Mouse (Mus musculus) intestine, embryonic 14.5 days (tissue): ENCODE measurements at regions not wholly inside any gene's neighbourhood (a gene's known extent, or its start where the extent isn't known, plus 50 kb on each side); places are given as distances from the start of the nearest gene placed in this dataset.
A peak's percentile ranks its signal among the peaks of the same experiment; 100 is the strongest.

ENCODE experiments used
- ATAC-seq: fragments of 200-750 bp; cut with Nextera tagmentation; replicated peaks from 2 replicates; pipeline ENCODE4 v1.8.0; 2017; ENCODE audit warnings: low read depth, moderate number of reproducible peaks, moderate TSS enrichment, moderate library complexity; ENCODE audit not compliant: low FRiP score, low TSS enrichment
- DNase-seq: peaks from one replicate; pipeline ENCODE4 v3.0.0-alpha.2; 2018; ENCODE audit warnings: low spot score
- H3K27ac ChIP-seq: fragments of 300-500 bp; sonication (generic); 2 replicates; pipeline ENCODE4 v1.5.1; 2014; ENCODE audit warnings: low read depth, mild to moderate bottlenecking, control low read depth
- H3K27me3 ChIP-seq: fragments of 300-500 bp; sonication (generic); replicated peaks from 2 replicates; pipeline ENCODE4 v1.6.1; 2014; ENCODE audit warnings: low read length, control low read depth; ENCODE audit not compliant: control insufficient read depth, insufficient read depth
- H3K36me3 ChIP-seq: fragments of 300-500 bp; sonication (generic); 2 replicates; pipeline ENCODE4 v1.6.1; 2014; ENCODE audit warnings: low read length, control low read depth; ENCODE audit not compliant: control insufficient read depth, insufficient read depth
- H3K4me1 ChIP-seq: fragments of 300-500 bp; sonication (generic); replicated peaks from 2 replicates; pipeline ENCODE4 v1.6.1; 2014; ENCODE audit warnings: low read length, control low read depth, mixed read lengths; ENCODE audit not compliant: control insufficient read depth, insufficient read depth
- H3K4me2 ChIP-seq: fragments of 300-500 bp; sonication (generic); 2 replicates; pipeline ENCODE4 v1.6.1; 2014; ENCODE audit warnings: low read length
- H3K4me3 ChIP-seq: fragments of 300-500 bp; sonication (generic); 2 replicates; pipeline ENCODE4 v1.5.1; 2014; ENCODE audit warnings: low read depth, low read length, control low read depth, mixed read lengths
- H3K9ac ChIP-seq: fragments of 300-500 bp; sonication (generic); 2 replicates; pipeline ENCODE4 v1.6.1; 2014; ENCODE audit warnings: mild to moderate bottlenecking, low read length
- H3K9me3 ChIP-seq: fragments of 300-500 bp; sonication (generic); 2 replicates; pipeline ENCODE4 v1.6.1; 2016; ENCODE audit warnings: low read length, control low read depth; ENCODE audit not compliant: control insufficient read depth
- WGBS: fragments of 180-500 bp; shearing (Covaris S2); extraction: QIAGEN DNeasy Blood & Tissue Kit; methylation state at CpG from one replicate; pipeline ENCODE4 v1.1.7; 2014; 5-methylcytosine and 5-hydroxymethylcytosine counted together

GRCm38 (mm10) chr6:51667022-51667421 is 143.3 kb downstream of the Snx10 start:
- peaks cover 9% of the 10 kb centered on the region; the same call in 1 of the 2 replicates for H3K9me3 ChIP-seq
- WGBS = 56% methylated on average over 3 of the region's 3 CpGs

GRCm38 (mm10) chr6:51675342-51675945 is 151.7 kb downstream of the Snx10 start:
- H3K9me3 ChIP-seq = no peaks in the 10 kb centered on the region
- H3K36me3 ChIP-seq = no peaks in the 10 kb centered on the region
- H3K27me3 ChIP-seq = no peaks in the 10 kb centered on the region
- H3K27ac ChIP-seq = no peak overlapping the region
- H3K4me2 ChIP-seq = no peak overlapping the region
- ATAC-seq (no peak), DNase-seq (no peak)
- H3K9ac ChIP-seq = no peak overlapping the region
- no peaks in the 10 kb centered on the region; the same call in 1 of the 2 replicates for H3K4me1 ChIP-seq
- no peak overlapping the region for H3K4me3 ChIP-seq
- WGBS = 88% methylated on average over 13 of the region's 13 CpGs

More at GRCm38 (mm10) chr6:51667022-51667421, 143.3 kb downstream of the Snx10 start:
- H3K27ac ChIP-seq = no peak overlapping the region
- no peaks in the 10 kb centered on the region for H3K4me1 ChIP-seq
- DNase-seq = no peak
- H3K27me3 ChIP-seq = no peaks in the 10 kb centered on the region
- no peak overlapping the region for H3K9ac ChIP-seq
- H3K4me3 ChIP-seq = no peak overlapping the region
- no peaks in the 10 kb centered on the region for H3K36me3 ChIP-seq
- no peak for ATAC-seq
- no peak overlapping the region for H3K4me2 ChIP-seq

- Histone ChIP-seq H3K4me1 (no peaks in the 10 kb centered on the region; the same call in 1 of the 2 replicates), H3K4me2 (no peak overlapping the region), H3K4me3 (no peak overlapping the region), H3K27ac (no peak overlapping the region), H3K9me3 (no peaks in the 10 kb centered on the region), H3K36me3 (no peaks in the 10 kb centered on the region), H3K27me3 (no peaks in the 10 kb centered on the region), H3K9ac (no peak overlapping the region)
- peak; percentile 71; the same call in 1 of the 2 replicates for ATAC-seq
- 27% methylated on average over 12 of the region's 12 CpGs for WGBS
- DNase-seq = peak; percentile 69
Observed at GRCm38 (mm10) chr6:51677162-51677996, 153.7 kb downstream of the Snx10 start.

GRCm38 (mm10) chr6:51678743-51679142 is 155.0 kb downstream of the Snx10 start:
- WGBS = 92% methylated on average over 3 of the region's 3 CpGs
- H3K36me3 ChIP-seq = no peaks in the 10 kb centered on the region
- no peak overlapping the region for H3K4me2 ChIP-seq
- no peaks in the 10 kb centered on the region for H3K27me3 ChIP-seq
- no peak overlapping the region for H3K9ac ChIP-seq
- ATAC-seq = no peak
- DNase-seq = no peak
- H3K27ac ChIP-seq = no peak overlapping the region
- H3K4me3 ChIP-seq = no peak overlapping the region
- H3K9me3 ChIP-seq = no peaks in the 10 kb centered on the region
- H3K4me1 ChIP-seq = no peaks in the 10 kb centered on the region; the same call in 1 of the 2 replicates

GRCm38 (mm10) chr6:51680239-51680857 is 156.6 kb downstream of the Snx10 start:
- DNase-seq (no peak), ATAC-seq (no peak)
- Histone ChIP-seq H3K36me3 (no peaks in the 10 kb centered on the region), H3K4me3 (no peak overlapping the region), H3K27ac (no peak overlapping the region), H3K4me1 (no peaks in the 10 kb centered on the region; the same call in 1 of the 2 replicates), H3K9ac (no peak overlapping the region), H3K4me2 (no peak overlapping the region), H3K27me3 (no peaks in the 10 kb centered on the region), H3K9me3 (no peaks in the 10 kb centered on the region)
- WGBS = 44% methylated on average over 10 of the region's 10 CpGs

- Histone ChIP-seq H3K9me3 (no peaks in the 10 kb centered on the region), H3K4me1 (no peaks in the 10 kb centered on the region), H3K27me3 (no peaks in the 10 kb centered on the region), H3K4me3 (no peak overlapping the region), H3K4me2 (no peak overlapping the region), H3K9ac (no peak overlapping the region), H3K27ac (no peak overlapping the region), H3K36me3 (no peaks in the 10 kb centered on the region)
- DNase-seq (no peak), ATAC-seq (no peak)
- WGBS = 94% methylated on average over 5 of the region's 5 CpGs
Observed at GRCm38 (mm10) chr6:51683131-51683530, 159.4 kb downstream of the Snx10 start.

- Histone ChIP-seq H3K4me3 (no peak overlapping the region), H3K4me2 (no peak overlapping the region), H3K9ac (no peak overlapping the region), H3K36me3 (no peaks in the 10 kb centered on the region), H3K4me1 (no peaks in the 10 kb centered on the region), H3K27me3 (no peaks in the 10 kb centered on the region), H3K9me3 (no peaks in the 10 kb centered on the region), H3K27ac (no peak overlapping the region)
- DNase-seq (no peak), ATAC-seq (no peak)
- WGBS = 64% methylated on average over 8 of the region's 8 CpGs
Observed at GRCm38 (mm10) chr6:51685651-51686287, 162.1 kb downstream of the Snx10 start.

GRCm38 (mm10) chr6:51690795-51691563 is 167.3 kb downstream of the Snx10 start:
- no peaks in the 10 kb centered on the region for H3K9me3 ChIP-seq
- no peak overlapping the region for H3K4me2 ChIP-seq
- WGBS = 75% methylated on average over 13 of the region's 13 CpGs

More at GRCm38 (mm10) chr6:51690795-51691563, 167.3 kb downstream of the Snx10 start:
- Histone ChIP-seq H3K9ac (no peak overlapping the region), H3K27ac (no peak overlapping the region), H3K4me1 (no peaks in the 10 kb centered on the region), H3K27me3 (no peaks in the 10 kb centered on the region), H3K4me3 (no peak overlapping the region), H3K36me3 (no peaks in the 10 kb centered on the region)
- DNase-seq = no peak
- ATAC-seq = no peak
